Mouse (Mus musculus): ENCODE results near the gene Afg3l1.
A peak's percentile ranks its signal among the peaks of the same experiment; 100 is the strongest.

Gene Afg3l1

DNA sequence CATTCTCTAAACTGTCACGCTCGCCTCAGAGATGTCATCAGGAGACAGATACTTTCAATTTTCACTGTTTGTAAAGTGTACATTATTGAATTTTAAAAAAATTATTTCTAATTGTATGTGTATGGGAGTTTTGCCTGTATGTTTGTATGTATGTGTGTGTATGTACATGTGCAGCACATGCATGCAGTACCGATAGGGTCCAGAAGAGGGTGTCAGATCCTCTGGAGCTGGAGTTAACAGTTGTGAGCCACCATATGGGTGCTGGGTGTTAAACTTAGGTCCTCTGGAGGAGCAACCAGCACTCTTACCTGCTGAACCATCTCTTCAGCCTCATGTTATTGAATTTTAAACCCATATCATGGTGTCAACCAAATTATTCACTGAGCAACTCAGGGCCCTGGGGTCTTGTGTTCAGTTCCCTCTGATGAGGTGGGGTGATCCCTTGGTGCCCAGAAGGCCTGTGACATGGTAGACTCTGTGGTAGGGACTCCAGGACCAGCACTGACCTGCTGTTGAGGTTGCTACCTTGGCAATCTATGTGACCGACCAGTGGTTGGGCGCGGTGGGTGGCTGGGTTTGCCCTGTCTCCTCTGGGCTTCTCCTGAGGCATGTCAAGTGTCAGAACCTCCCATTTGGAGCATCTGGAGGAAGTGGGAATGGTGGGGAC is 26.2 kb downstream of the Afg3l1 start:
- Histone ChIP-seq H3K4me3 (replicated peaks; ENCODE audit: low read length) (no peak overlapping the region), H3K27me3 (ENCODE audit: insufficient read depth, low read length) (no peaks in the 10 kb centered on the region), H3K36me3 (ENCODE audit: insufficient read depth, low read length) (peaks cover 100% of the 10 kb centered on the region), H3K9me3 (ENCODE audit: low read length) (no peaks in the 10 kb centered on the region), H3K4me1 (replicated peaks; ENCODE audit: low read depth, low read length) (peaks cover 24% of the 10 kb centered on the region)
- TF ChIP-seq CTCF (conservative IDR thresholded peaks at IDR 0.05; ENCODE audit: low read length) (peak; percentile 81), NANOG (IDR thresholded peaks at IDR 0.05; ENCODE audit: borderline replicate concordance, low read length) (no peak)

GRCm38 (mm10) chr8:123504591-123505195 is 27.0 kb downstream of the Afg3l1 start:
- Histone ChIP-seq H3K27me3 (ENCODE audit: insufficient read depth, low read length) (no peaks in the 10 kb centered on the region), H3K4me3 (replicated peaks; ENCODE audit: low read length) (no peak overlapping the region), H3K4me1 (replicated peaks; ENCODE audit: low read depth, low read length) (peaks cover 24% of the 10 kb centered on the region), H3K9me3 (ENCODE audit: low read length) (no peaks in the 10 kb centered on the region), H3K36me3 (ENCODE audit: insufficient read depth, low read length) (peaks cover 100% of the 10 kb centered on the region)
- no peak for TF ChIP-seq CTCF (conservative IDR thresholded peaks at IDR 0.05; ENCODE audit: low read length)

GRCm38 (mm10) chr8:123505267-123505666 is 27.6 kb downstream of the Afg3l1 start:
- peaks cover 99% of the 10 kb centered on the region for H3K36me3 ChIP-seq (ENCODE audit: insufficient read depth, low read length)
- no peak overlapping the region for H3K4me3 ChIP-seq (replicated peaks; ENCODE audit: low read length)
- no peaks in the 10 kb centered on the region for H3K9me3 ChIP-seq (ENCODE audit: low read length)
- 0 out of 2 replicates have a peak, but pooled peaks cover under 1% of the 10 kb centered on the region for H3K27me3 ChIP-seq (ENCODE audit: insufficient read depth, low read length)
- no peak for TF ChIP-seq CTCF (conservative IDR thresholded peaks at IDR 0.05; ENCODE audit: low read length)
- TF ChIP-seq NANOG (IDR thresholded peaks at IDR 0.05; ENCODE audit: borderline replicate concordance, low read length): no peak
- no peak for TF ChIP-seq POU5F1 (IDR thresholded peaks at IDR 0.05; ENCODE audit: borderline replicate concordance, low read length)
- H3K4me1 ChIP-seq (replicated peaks; ENCODE audit: low read depth, low read length): peaks cover 24% of the 10 kb centered on the region

- Histone ChIP-seq H3K36me3 (ENCODE audit: insufficient read depth, low read length) (peaks cover 95% of the 10 kb centered on the region), H3K27me3 (ENCODE audit: insufficient read depth, low read length) (peaks cover 5% of the 10 kb centered on the region; the same call in 1 of the 2 replicates), H3K4me3 (replicated peaks; ENCODE audit: low read length) (no peak overlapping the region), H3K4me1 (replicated peaks; ENCODE audit: low read depth, low read length) (peaks cover 24% of the 10 kb centered on the region), H3K9me3 (ENCODE audit: low read length) (no peaks in the 10 kb centered on the region)
- no peak for TF ChIP-seq NANOG (IDR thresholded peaks at IDR 0.05; ENCODE audit: borderline replicate concordance, low read length)
- TF ChIP-seq POU5F1 (IDR thresholded peaks at IDR 0.05; ENCODE audit: borderline replicate concordance, low read length): no peak
- no peak for TF ChIP-seq CTCF (conservative IDR thresholded peaks at IDR 0.05; ENCODE audit: low read length)
Measured at GRCm38 (mm10) chr8:123505695-123506094, 28.0 kb downstream of the Afg3l1 start.

GRCm38 (mm10) chr8:123507153-123507552 is 29.4 kb downstream of the Afg3l1 start:
- H3K9me3 ChIP-seq (ENCODE audit: low read length): no peaks in the 10 kb centered on the region
- peaks cover 24% of the 10 kb centered on the region for H3K4me1 ChIP-seq (replicated peaks; ENCODE audit: low read depth, low read length)
- H3K27me3 ChIP-seq (ENCODE audit: insufficient read depth, low read length): peaks cover 12% of the 10 kb centered on the region; the same call in 1 of the 2 replicates
- no peak overlapping the region for H3K4me3 ChIP-seq (replicated peaks; ENCODE audit: low read length)
- H3K36me3 ChIP-seq (ENCODE audit: insufficient read depth, low read length): peaks cover 81% of the 10 kb centered on the region
- TF ChIP-seq CTCF (conservative IDR thresholded peaks at IDR 0.05; ENCODE audit: low read length) (no peak), POU5F1 (IDR thresholded peaks at IDR 0.05; ENCODE audit: borderline replicate concordance, low read length) (no peak), NANOG (IDR thresholded peaks at IDR 0.05; ENCODE audit: borderline replicate concordance, low read length) (no peak)

DNA sequence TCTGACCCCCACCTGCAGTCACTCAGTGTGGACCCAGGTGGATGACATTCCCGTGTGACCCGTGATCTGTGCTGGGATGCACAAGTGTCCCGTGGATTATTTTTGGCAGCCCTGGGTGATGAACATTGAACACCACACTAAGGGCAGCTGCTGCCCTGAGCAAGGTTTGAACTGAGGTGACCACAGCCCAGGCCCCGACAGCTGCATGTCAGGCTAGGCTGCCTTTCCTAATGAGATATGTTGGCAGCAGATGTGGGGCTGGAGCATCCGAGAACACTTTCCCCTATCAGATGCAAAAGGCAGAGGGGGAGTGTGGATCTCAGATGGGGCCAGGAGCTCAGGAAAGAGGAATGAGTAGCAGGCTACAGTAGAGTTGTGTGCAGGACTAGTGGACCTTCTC is 33.1 kb downstream of the Afg3l1 start:
- Histone ChIP-seq H3K27me3 (ENCODE audit: insufficient read depth, low read length) (peaks cover 46% of the 10 kb centered on the region), H3K4me1 (replicated peaks; ENCODE audit: low read depth, low read length) (peaks cover 24% of the 10 kb centered on the region), H3K9me3 (ENCODE audit: low read length) (no peaks in the 10 kb centered on the region), H3K4me3 (replicated peaks; ENCODE audit: low read length) (no peak overlapping the region), H3K36me3 (ENCODE audit: insufficient read depth, low read length) (peaks cover 44% of the 10 kb centered on the region)
- TF ChIP-seq NANOG (IDR thresholded peaks at IDR 0.05; ENCODE audit: borderline replicate concordance, low read length): no peak

GRCm38 (mm10) chr8:123514136-123514535 is 36.4 kb downstream of the Afg3l1 start:
- TF ChIP-seq CTCF (conservative IDR thresholded peaks at IDR 0.05; ENCODE audit: low read length) (no peak), POU5F1 (IDR thresholded peaks at IDR 0.05; ENCODE audit: borderline replicate concordance, low read length) (no peak), NANOG (IDR thresholded peaks at IDR 0.05; ENCODE audit: borderline replicate concordance, low read length) (no peak)
- no peaks in the 10 kb centered on the region for H3K9me3 ChIP-seq (ENCODE audit: low read length)
- peaks cover 26% of the 10 kb centered on the region for H3K4me1 ChIP-seq (replicated peaks; ENCODE audit: low read depth, low read length)
- H3K4me3 ChIP-seq (replicated peaks; ENCODE audit: low read length): peak overlapping the region; percentile 90
- peaks cover 65% of the 10 kb centered on the region for H3K27me3 ChIP-seq (ENCODE audit: insufficient read depth, low read length)
- peaks cover 11% of the 10 kb centered on the region for H3K36me3 ChIP-seq (ENCODE audit: insufficient read depth, low read length)

- no peak for TF ChIP-seq POU5F1 (IDR thresholded peaks at IDR 0.05; ENCODE audit: borderline replicate concordance, low read length)
- no peak for TF ChIP-seq CTCF (conservative IDR thresholded peaks at IDR 0.05; ENCODE audit: low read length)
- TF ChIP-seq NANOG (IDR thresholded peaks at IDR 0.05; ENCODE audit: borderline replicate concordance, low read length): no peak
- Histone ChIP-seq H3K4me3 (replicated peaks; ENCODE audit: low read length) (peak within 1 kb of the TSS; percentile 90), H3K9me3 (ENCODE audit: low read length) (no peaks in the 10 kb centered on the region), H3K27me3 (ENCODE audit: insufficient read depth, low read length) (peaks cover 65% of the 10 kb centered on the region), H3K4me1 (replicated peaks; ENCODE audit: low read depth, low read length) (peaks cover 32% of the 10 kb centered on the region), H3K36me3 (ENCODE audit: insufficient read depth, low read length) (peaks cover 3% of the 10 kb centered on the region)
Measured at GRCm38 (mm10) chr8:123514781-123515539, 37.3 kb downstream of the Afg3l1 start, which contains the start of gene Dbndd1. Gene Dbndd1, minus strand, starts transcription at chr8:123515463.
